Mouse (Mus musculus): ENCODE data around the gene Fbxw18.
"Not testable (repeated sequence)": the region's sequence is repeated elsewhere in the genome, so short reads cannot be mapped to it uniquely, and the experiment has no call there.

The Fbxw18 gene

DNA sequence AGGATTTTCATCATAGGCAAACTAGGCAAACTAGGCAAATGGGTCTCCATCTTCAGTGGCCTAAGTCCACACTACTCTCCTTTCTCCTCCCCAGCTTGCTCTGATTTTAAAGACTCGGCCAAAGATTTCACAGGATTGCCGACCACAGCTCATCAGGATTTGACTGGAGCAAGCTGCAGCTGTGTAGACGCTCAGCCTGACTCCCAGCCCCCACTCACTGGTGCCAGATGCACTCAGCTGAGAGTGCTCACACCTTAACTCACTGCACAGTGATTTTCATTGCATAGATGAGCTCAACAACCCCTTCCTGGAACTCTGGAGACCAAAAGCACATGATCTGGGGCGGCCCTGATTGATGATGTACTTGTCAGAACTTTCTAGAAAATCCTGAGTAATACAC, at the start of gene Fbxw18:
Gene Fbxw18 (minus strand): TSS at position 101 of the 400 bp plus-strand sequence.
- DNase-seq, result not testable (repeated sequence)

DNA sequence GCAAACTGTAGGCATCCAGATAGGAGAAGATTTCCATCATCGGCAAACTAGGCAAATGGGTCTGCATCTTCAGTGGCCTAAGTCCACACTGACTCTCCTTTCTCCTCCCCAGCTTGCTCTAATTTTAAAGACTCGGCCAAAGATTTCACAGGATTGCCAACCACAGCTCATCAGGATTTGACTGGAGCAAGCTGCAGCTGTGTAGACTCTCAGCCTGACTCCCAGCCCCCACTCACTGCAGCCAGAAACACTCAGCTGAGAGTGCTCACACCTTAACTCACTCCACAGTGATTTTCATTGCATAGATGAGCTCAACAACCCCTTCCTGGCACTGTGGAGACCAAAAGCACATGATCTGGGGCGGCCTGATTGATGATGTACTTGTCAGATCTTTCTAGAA, 43.5 kb upstream of the Fbxw18 start, which contains the start of gene Fbxw26:
Gene Fbxw26 (minus strand): TSS at position 101 of the 400 bp plus-strand sequence.
- DNase-seq, result not testable (repeated sequence)

DNA sequence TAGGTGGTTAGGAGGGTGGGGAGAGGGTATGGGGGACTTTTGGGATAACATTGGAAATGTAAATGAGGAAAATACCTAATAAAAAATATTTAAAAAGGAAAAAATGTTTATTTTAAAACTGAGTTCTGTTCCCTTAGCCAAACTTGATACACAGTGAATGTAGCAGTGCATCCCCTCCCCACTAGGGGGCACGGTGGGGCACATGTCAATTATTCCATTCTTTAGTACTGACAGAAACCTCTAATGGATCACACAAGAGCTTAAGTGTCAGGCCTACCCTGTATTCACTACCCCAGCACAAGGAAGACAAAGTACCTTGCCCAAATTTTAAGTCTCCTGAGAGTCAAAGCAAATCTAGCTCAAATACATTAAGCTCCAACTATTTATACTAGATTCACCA, 17.2 kb downstream of the Fbxw18 start:
- peak; percentile 71 for DNase-seq

- not testable (repeated sequence) for DNase-seq
Measured at GRCm38 (mm10) chr9:109664552-109664951, 37.9 kb downstream of the Fbxw18 start, which contains the start of gene Fbxw25. Fbxw25 (minus strand) TSS chr9:109664652.

Measured in kidney, adult 9 months (tissue).